Mouse (Mus musculus): ENCODE results near the gene Gm49387. TPM values are rescaled to one million over a fixed set of nuclear protein-coding genes. Genes with fewer than 3 reads are reported as not detected.
A peak's percentile ranks its signal among the peaks of the same experiment; 100 is the strongest.

The Gm49387 gene
- polyA plus RNA-seq, 1 experiment, result not detected

DNA sequence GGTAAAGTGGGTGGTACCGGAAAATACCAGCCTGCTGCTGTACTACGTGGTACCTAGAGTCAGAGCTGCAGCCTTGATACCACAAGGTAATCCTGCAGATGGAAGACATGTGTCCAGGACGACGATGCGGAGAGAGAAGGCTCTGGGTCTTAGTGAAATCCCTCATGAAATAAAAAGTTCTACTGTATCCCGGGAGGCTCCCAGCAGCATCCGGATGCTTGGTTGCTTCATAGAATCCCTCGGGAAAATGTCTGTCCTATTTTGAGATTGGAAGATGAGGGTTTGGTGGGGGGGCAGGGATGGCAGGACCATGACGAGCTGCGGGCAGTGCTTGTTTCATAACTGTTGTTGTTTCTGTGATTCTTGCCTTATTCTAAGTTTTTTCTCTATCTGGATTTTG lies 7.3 kb upstream of the Gm49387 start:
- Histone ChIP-seq H3K9me3 (ENCODE audit: control insufficient read depth, low read length) (peaks cover 6% of the 10 kb centered on the region), H3K4me1 (ENCODE audit: control insufficient read depth) (peaks cover 13% of the 10 kb centered on the region), H3K27me3 (ENCODE audit: control insufficient read depth) (no peaks in the 10 kb centered on the region), H3K36me3 (ENCODE audit: control insufficient read depth) (peaks cover 6% of the 10 kb centered on the region), H3K4me3 (replicated peaks) (no peak overlapping the region)
- TF ChIP-seq GATA1 (IDR thresholded peaks at IDR 0.05; ENCODE audit: low read length), result no peak
- no peak for TF ChIP-seq TAL1 (IDR thresholded peaks at IDR 0.05; ENCODE audit: low read length)

GRCm38 (mm10) chr14:31645920-31646319 lies 5.2 kb upstream of the Gm49387 start:
- no peak overlapping the region for H3K4me3 ChIP-seq (replicated peaks)
- TF ChIP-seq GATA1 (IDR thresholded peaks at IDR 0.05; ENCODE audit: low read length) (no peak), TAL1 (IDR thresholded peaks at IDR 0.05; ENCODE audit: low read length) (no peak)
- H3K9me3 ChIP-seq (ENCODE audit: control insufficient read depth, low read length), result peaks cover 3% of the 10 kb centered on the region
- H3K4me1 ChIP-seq (ENCODE audit: control insufficient read depth), result peaks cover 12% of the 10 kb centered on the region
- peaks cover 3% of the 10 kb centered on the region; the same call in 1 of the 2 replicates for H3K36me3 ChIP-seq (ENCODE audit: control insufficient read depth)
- H3K27me3 ChIP-seq (ENCODE audit: control insufficient read depth), result no peaks in the 10 kb centered on the region

DNA sequence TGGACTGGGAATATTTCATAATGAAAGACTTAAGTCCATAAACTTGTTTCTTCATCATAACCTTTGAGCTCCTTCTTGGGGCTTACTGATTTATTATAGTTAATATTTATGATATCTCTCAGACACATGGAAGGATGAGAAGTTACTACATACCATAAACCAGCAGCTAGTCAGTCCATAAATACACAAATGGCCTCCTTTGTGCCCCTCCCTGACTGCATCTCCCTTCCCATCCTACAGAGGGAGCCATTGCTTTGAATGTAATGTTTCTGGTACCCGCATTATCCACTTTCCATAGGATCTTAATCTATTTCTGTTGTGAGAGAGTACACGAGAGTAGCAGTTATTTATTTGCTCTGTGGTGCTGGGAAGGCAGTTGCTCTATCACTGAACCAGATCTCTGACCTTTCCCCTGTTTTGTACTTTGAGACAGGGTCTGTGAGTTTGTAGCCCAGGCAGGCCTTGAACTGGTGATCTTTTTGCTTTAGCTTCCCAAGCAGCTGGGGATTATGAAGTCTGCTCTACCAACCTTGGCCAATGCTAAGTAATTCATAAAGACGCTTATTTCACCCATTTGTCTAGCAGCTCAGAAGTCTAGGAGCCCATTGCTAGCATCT lies 4.4 kb upstream of the Gm49387 start:
- Histone ChIP-seq H3K4me3 (replicated peaks) (no peak overlapping the region), H3K4me1 (ENCODE audit: control insufficient read depth) (peaks cover 17% of the 10 kb centered on the region), H3K36me3 (ENCODE audit: control insufficient read depth) (peaks cover 3% of the 10 kb centered on the region; the same call in 1 of the 2 replicates), H3K27me3 (ENCODE audit: control insufficient read depth) (no peaks in the 10 kb centered on the region), H3K9me3 (ENCODE audit: control insufficient read depth, low read length) (no peaks in the 10 kb centered on the region)
- TF ChIP-seq GATA1 (IDR thresholded peaks at IDR 0.05; ENCODE audit: low read length) (no peak), TAL1 (IDR thresholded peaks at IDR 0.05; ENCODE audit: low read length) (no peak)

DNA sequence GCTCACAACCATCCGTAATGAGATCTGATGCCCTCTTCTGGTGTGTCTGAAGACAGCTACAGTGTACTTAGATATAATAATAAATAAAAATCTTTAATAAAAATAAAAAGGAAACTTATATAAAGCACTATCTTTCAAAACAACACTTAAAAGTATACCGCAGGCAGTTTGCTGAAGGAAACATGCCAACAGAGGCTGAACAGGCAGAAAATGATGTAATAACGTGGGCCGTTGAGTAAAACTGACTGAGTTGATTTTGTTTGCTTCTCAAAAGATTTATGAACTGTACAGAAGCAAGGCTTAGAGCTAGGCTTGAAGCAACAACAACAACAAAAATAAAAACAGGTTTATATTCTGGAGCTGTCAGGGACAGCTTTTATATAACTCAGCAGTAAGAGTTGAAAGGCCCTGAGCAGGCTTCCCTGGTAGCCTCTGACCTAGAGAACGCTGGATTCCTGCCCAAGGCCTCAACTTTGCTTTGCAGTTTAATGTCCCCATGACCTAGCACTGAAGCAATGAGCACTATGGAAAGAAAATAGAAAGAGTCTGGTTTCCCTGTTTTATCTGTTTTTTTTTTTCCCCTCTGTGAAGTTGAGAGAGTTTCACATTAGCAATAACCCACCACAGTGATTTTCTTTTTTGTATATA lies 3.6 kb upstream of the Gm49387 start:
- no peaks in the 10 kb centered on the region for H3K9me3 ChIP-seq (ENCODE audit: control insufficient read depth, low read length)
- H3K27me3 ChIP-seq (ENCODE audit: control insufficient read depth), result no peaks in the 10 kb centered on the region
- H3K4me1 ChIP-seq (ENCODE audit: control insufficient read depth), result peaks cover 23% of the 10 kb centered on the region
- no peak overlapping the region for H3K4me3 ChIP-seq (replicated peaks)
- TF ChIP-seq GATA1 (IDR thresholded peaks at IDR 0.05; ENCODE audit: low read length) (no peak), TAL1 (IDR thresholded peaks at IDR 0.05; ENCODE audit: low read length) (no peak)
- H3K36me3 ChIP-seq (ENCODE audit: control insufficient read depth), result peaks cover 3% of the 10 kb centered on the region; the same call in 1 of the 2 replicates

- no peaks in the 10 kb centered on the region for H3K9me3 ChIP-seq (ENCODE audit: control insufficient read depth, low read length)
- TF ChIP-seq GATA1 (IDR thresholded peaks at IDR 0.05; ENCODE audit: low read length) (no peak), TAL1 (IDR thresholded peaks at IDR 0.05; ENCODE audit: low read length) (no peak)
- peak overlapping the region; percentile 78 for H3K4me3 ChIP-seq (replicated peaks)
- H3K36me3 ChIP-seq (ENCODE audit: control insufficient read depth), result peaks cover 3% of the 10 kb centered on the region; the same call in 1 of the 2 replicates
- H3K4me1 ChIP-seq (ENCODE audit: control insufficient read depth), result peaks cover 25% of the 10 kb centered on the region
- no peaks in the 10 kb centered on the region for H3K27me3 ChIP-seq (ENCODE audit: control insufficient read depth)
These were observed 953 bp upstream of the Gm49387 start for GRCm38 (mm10) chr14:31641506-31642155.

DNA sequence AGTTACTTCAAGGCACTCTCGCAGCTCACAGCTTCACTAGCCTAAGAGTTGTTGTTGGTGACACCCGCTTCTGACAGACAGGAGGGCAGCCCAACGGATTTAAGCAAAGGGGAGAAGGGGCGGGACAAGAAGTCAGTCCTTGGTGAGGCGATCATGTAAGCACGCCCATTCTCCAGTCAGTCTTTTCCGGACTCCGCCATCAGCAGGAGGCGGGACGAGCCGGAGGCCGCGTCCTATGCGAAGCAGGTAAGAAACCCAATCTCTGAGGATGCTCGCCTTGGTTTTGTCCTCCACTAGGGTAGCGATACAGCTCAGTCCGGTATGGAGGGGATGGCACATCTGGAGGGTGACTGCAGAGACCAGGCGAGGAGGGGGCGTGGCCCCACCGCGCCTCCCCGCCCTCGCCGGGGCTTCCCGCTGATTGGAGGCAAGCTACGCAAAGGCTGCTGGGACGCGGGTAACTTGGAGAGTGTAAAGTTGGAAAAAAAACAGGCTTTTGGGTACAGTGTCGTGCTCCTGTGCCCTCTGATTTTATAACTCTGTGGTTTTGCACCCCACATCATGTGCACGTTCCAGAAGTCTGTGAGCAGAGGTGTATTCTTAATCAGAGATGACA lies 320 bp upstream of the Gm49387 start, which contains the start of the genes Btd and Hacl1:
Gene Btd (plus strand): TSS at position 139 of the 616 bp plus-strand sequence.
Gene Hacl1 (minus strand): TSS at position 397 of the 616 bp plus-strand sequence.
- Histone ChIP-seq H3K36me3 (ENCODE audit: control insufficient read depth) (no peaks in the 10 kb centered on the region), H3K9me3 (ENCODE audit: control insufficient read depth, low read length) (no peaks in the 10 kb centered on the region), H3K27me3 (ENCODE audit: control insufficient read depth) (no peaks in the 10 kb centered on the region), H3K4me3 (replicated peaks) (peak within 1 kb of the TSS; percentile 78), H3K4me1 (ENCODE audit: control insufficient read depth) (peaks cover 25% of the 10 kb centered on the region)
- TF ChIP-seq GATA1 (IDR thresholded peaks at IDR 0.05; ENCODE audit: low read length) (no peak), TAL1 (IDR thresholded peaks at IDR 0.05; ENCODE audit: low read length) (no peak)

- Histone ChIP-seq H3K36me3 (ENCODE audit: control insufficient read depth) (peaks cover 11% of the 10 kb centered on the region), H3K4me3 (replicated peaks) (no peak overlapping the region), H3K4me1 (ENCODE audit: control insufficient read depth) (no peaks in the 10 kb centered on the region), H3K9me3 (ENCODE audit: control insufficient read depth, low read length) (no peaks in the 10 kb centered on the region), H3K27me3 (ENCODE audit: control insufficient read depth) (no peaks in the 10 kb centered on the region)
- TF ChIP-seq GATA1 (IDR thresholded peaks at IDR 0.05; ENCODE audit: low read length) (no peak), TAL1 (IDR thresholded peaks at IDR 0.05; ENCODE audit: low read length) (no peak)
These were observed 10.0 kb downstream of the Gm49387 start for GRCm38 (mm10) chr14:31630677-31631076.

- no peak for TF ChIP-seq GATA1 (IDR thresholded peaks at IDR 0.05; ENCODE audit: low read length)
- no peak for TF ChIP-seq TAL1 (IDR thresholded peaks at IDR 0.05; ENCODE audit: low read length)
- Histone ChIP-seq H3K9me3 (ENCODE audit: control insufficient read depth, low read length) (no peaks in the 10 kb centered on the region), H3K36me3 (ENCODE audit: control insufficient read depth) (peaks cover 10% of the 10 kb centered on the region), H3K4me3 (replicated peaks) (no peak overlapping the region), H3K27me3 (ENCODE audit: control insufficient read depth) (no peaks in the 10 kb centered on the region), H3K4me1 (ENCODE audit: control insufficient read depth) (no peaks in the 10 kb centered on the region)
These were observed 17.9 kb downstream of the Gm49387 start for GRCm38 (mm10) chr14:31622748-31623147.

Data from erythroblast, embryonic 14.5 days (primary cell).